Mouse (Mus musculus) G1E (cell line): ENCODE data around the gene Crhr1. TPM values are rescaled to one million over a fixed set of nuclear protein-coding genes. Genes with fewer than 3 reads are reported as not detected.

Source experiments
- ATAC-seq: 2 replicates; pipeline ENCODE4 v1.8.0; 2016; ENCODE audit warnings: mild to moderate bottlenecking; ENCODE audit not compliant: insufficient number of reproducible peaks, poor library complexity, low FRiP score, severe bottlenecking; ENCODE audit errors: extremely low read depth
- DNase-seq: peaks from one replicate; pipeline ENCODE4 v3.0.0; 2012; ENCODE audit warnings: low spot score
- H3K27me3 ChIP-seq: 2 replicates; pipeline ENCODE4 v1.6.1; 2012; ENCODE audit warnings: mild to moderate bottlenecking, low read length, inconsistent platforms; ENCODE audit not compliant: insufficient read depth
- H3K36me3 ChIP-seq: replicated peaks from 2 replicates; pipeline ENCODE3; 2012; ENCODE audit warnings: mild to moderate bottlenecking, inconsistent platforms
- H3K4me1 ChIP-seq: 2 replicates; pipeline ENCODE4 v1.6.1; 2012; ENCODE audit warnings: low read depth, low read length, inconsistent platforms, mixed read lengths; ENCODE audit not compliant: insufficient read depth
- H3K4me3 ChIP-seq: 2 replicates; pipeline ENCODE4 v1.5.1; 2012; ENCODE audit warnings: low read depth, mild to moderate bottlenecking, inconsistent platforms, low read length, moderate library complexity, mixed read lengths
- H3K9me3 ChIP-seq: replicated peaks from 2 replicates; pipeline ENCODE4 v1.6.1; 2012; ENCODE audit warnings: inconsistent platforms
- CTCF ChIP-seq: IDR thresholded peaks from 2 replicates; pipeline ENCODE4 v1.5.1; 2012; ENCODE audit warnings: low read depth, low read length, inconsistent platforms, mixed read lengths
- GATA1 ChIP-seq: IDR thresholded peaks from 2 replicates; pipeline ENCODE4 v1.6.1; 2012; ENCODE audit warnings: borderline replicate concordance, low read length, inconsistent platforms, mixed read lengths
- GATA2 ChIP-seq: IDR thresholded peaks from 2 replicates; pipeline ENCODE4 v1.6.1; 2012; ENCODE audit warnings: low read depth, low read length, inconsistent platforms, borderline replicate concordance
- POLR2AphosphoS5 ChIP-seq: IDR thresholded peaks from 2 replicates; pipeline ENCODE4 v1.6.1; 2012; ENCODE audit warnings: low read depth, low read length, inconsistent platforms; ENCODE audit not compliant: insufficient replicate concordance
- TAL1 ChIP-seq: conservative IDR thresholded peaks from 2 replicates; pipeline ENCODE4 v1.6.1; 2012; ENCODE audit warnings: low read depth, low read length, inconsistent platforms, mixed read lengths
- polyA plus RNA-seq: library from polyadenylated mRNA; stranded (reverse); fragments of >175 nt; gene quantifications from 2 replicates; pipeline ENCODE4 v1.2.3, GENCODE M21; 2012
- total RNA-seq, 2 experiments: library from RNA; stranded (forward) in 1 of 2; stranded (reverse) in 1 of 2; fragments of 200-1000 nt in 1 of 2; fragments of >200 nt in 1 of 2; fragmentation: Nextera tagmentation in 1 of 2; gene quantifications; 2 replicates each; pipeline ENCODE4 v1.2.3; 2014 to 2017

Gene Crhr1
- total and polyA plus RNA-seq, 3 experiments, result not detected

- Histone ChIP-seq H3K27me3 (peaks cover 23% of the 10 kb centered on the region), H3K4me3 (no peak overlapping the region), H3K36me3 (no peaks in the 10 kb centered on the region), H3K9me3 (no peaks in the 10 kb centered on the region), H3K4me1 (no peaks in the 10 kb centered on the region)
- DNase-seq (no peak), ATAC-seq (no peak)
- TF ChIP-seq POLR2AphosphoS5 (no peak), TAL1 (no peak)
Observed at GRCm38 (mm10) chr11:104158260-104158907, 25.7 kb downstream of the Crhr1 start.

- Histone ChIP-seq H3K4me1 (no peaks in the 10 kb centered on the region), H3K27me3 (peaks cover 20% of the 10 kb centered on the region), H3K36me3 (no peaks in the 10 kb centered on the region), H3K4me3 (no peak overlapping the region), H3K9me3 (no peaks in the 10 kb centered on the region)
- TF ChIP-seq GATA1 (no peak), TAL1 (no peak), POLR2AphosphoS5 (no peak), CTCF (no peak), GATA2 (no peak)
- no peak for DNase-seq
- no peak for ATAC-seq
Observed at GRCm38 (mm10) chr11:104159769-104160272, 27.2 kb downstream of the Crhr1 start.

GRCm38 (mm10) chr11:104161153-104161552 is 28.5 kb downstream of the Crhr1 start:
- Histone ChIP-seq H3K4me1 (no peaks in the 10 kb centered on the region), H3K9me3 (no peaks in the 10 kb centered on the region), H3K4me3 (no peak overlapping the region), H3K27me3 (peaks cover 20% of the 10 kb centered on the region), H3K36me3 (no peaks in the 10 kb centered on the region)
- DNase-seq (no peak), ATAC-seq (no peak)
- TF ChIP-seq TAL1 (no peak), POLR2AphosphoS5 (no peak), CTCF (no peak), GATA1 (no peak), GATA2 (no peak)

- Histone ChIP-seq H3K27me3 (0 out of 2 replicates have a peak, but pooled peaks cover 5% of the 10 kb centered on the region), H3K4me3 (no peak overlapping the region), H3K4me1 (no peaks in the 10 kb centered on the region), H3K36me3 (no peaks in the 10 kb centered on the region), H3K9me3 (no peaks in the 10 kb centered on the region)
- no peak for ATAC-seq
- TF ChIP-seq GATA2 (no peak), CTCF (no peak), TAL1 (no peak), GATA1 (no peak), POLR2AphosphoS5 (no peak)
- DNase-seq, result no peak
Observed at GRCm38 (mm10) chr11:104164257-104164656, 31.6 kb downstream of the Crhr1 start.

GRCm38 (mm10) chr11:104171281-104171781 is 38.7 kb downstream of the Crhr1 start:
- Histone ChIP-seq H3K36me3 (no peaks in the 10 kb centered on the region), H3K4me3 (no peak overlapping the region), H3K4me1 (no peaks in the 10 kb centered on the region), H3K27me3 (peaks cover 12% of the 10 kb centered on the region; the same call in 1 of the 2 replicates), H3K9me3 (no peaks in the 10 kb centered on the region)
- ATAC-seq, result no peak
- TF ChIP-seq CTCF, result peak; percentile 74
- no peak for TF ChIP-seq GATA1
- peak; percentile 77 for DNase-seq

- TF ChIP-seq GATA1 (no peak), CTCF (no peak), GATA2 (no peak), TAL1 (no peak), POLR2AphosphoS5 (no peak)
- DNase-seq (no peak), ATAC-seq (no peak)
- Histone ChIP-seq H3K9me3 (no peaks in the 10 kb centered on the region), H3K4me3 (no peak overlapping the region), H3K4me1 (no peaks in the 10 kb centered on the region), H3K27me3 (peaks cover 5% of the 10 kb centered on the region; the same call in 1 of the 2 replicates), H3K36me3 (no peaks in the 10 kb centered on the region)
Observed at GRCm38 (mm10) chr11:104178893-104179292, 46.2 kb downstream of the Crhr1 start.
